Mouse (Mus musculus): Measurements from ENCODE around the gene Arhgef5. TPM values are rescaled to one million over a fixed set of nuclear protein-coding genes. Genes with fewer than 3 reads are reported as not detected.
"Not testable (repeated sequence)": the region's sequence is repeated elsewhere in the genome, so short reads cannot be mapped to it uniquely, and the experiment has no call there.

Gene Arhgef5
- polyA plus RNA-seq (2015; fragmentation: Nextera tagmentation; extraction: Ambion mirVana), result 17.0 and 19.2 TPM in 2 replicates

DNA sequence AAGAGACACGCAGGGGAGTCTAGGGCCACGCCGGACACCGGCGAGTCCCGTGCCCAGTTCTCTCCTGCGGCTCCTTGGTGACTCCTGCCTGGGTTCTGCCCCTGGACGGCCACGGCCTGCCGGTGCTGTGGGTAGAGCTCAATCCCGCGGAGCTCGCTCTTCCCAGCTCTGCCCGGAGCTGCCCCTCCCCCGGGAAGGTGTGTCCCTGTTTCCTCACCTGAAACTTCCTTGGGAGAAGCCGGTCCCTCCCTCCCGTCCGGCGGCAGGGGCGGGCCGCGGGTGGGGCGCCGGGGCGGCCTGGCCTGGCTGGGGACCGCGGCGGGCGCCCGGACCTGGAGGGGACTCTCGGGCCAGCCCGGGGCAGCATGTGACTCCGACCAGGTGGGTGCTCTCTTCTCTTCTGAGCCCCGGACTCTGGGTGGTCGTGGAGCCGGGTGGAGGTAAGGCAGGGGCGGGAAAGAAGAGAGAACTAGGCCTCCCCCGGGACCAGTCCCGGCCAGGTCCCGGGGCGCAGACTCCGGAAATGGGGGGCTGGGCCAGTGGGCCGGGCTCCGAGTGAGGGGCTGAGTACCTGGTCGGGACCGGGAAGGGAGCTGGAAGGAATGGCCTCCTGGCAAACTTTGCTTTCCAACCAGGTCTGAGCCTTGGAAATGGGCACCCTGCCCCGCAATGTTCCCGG is at the start of gene Arhgef5:
TSS of gene Arhgef5 (plus strand) at position 220 of the 679 bp plus-strand sequence.
- no peaks in the 10 kb centered on the region for H3K36me3 ChIP-seq (ENCODE audit: insufficient read depth, low read length)
- peak within 1 kb of the TSS; percentile 87 for H3K27ac ChIP-seq (ENCODE audit: low read length)
- ATAC-seq (ENCODE audit: low FRiP score, low TSS enrichment), result peak; percentile 94
- H3K27me3 ChIP-seq (ENCODE audit: insufficient read depth, low read length), result no peaks in the 10 kb centered on the region
- under 1% methylated on average over 44 of the region's 48 CpGs for WGBS
- peak within 1 kb of the TSS; percentile 77 for H3K4me3 ChIP-seq (ENCODE audit: low read length)
- H3K4me2 ChIP-seq (replicated peaks; ENCODE audit: low read depth, low read length), result peak within 1 kb of the TSS; percentile 73
- H3K9ac ChIP-seq (replicated peaks; ENCODE audit: low read length), result peak within 1 kb of the TSS; percentile 94
- H3K9me3 ChIP-seq (ENCODE audit: low read length), result no peaks in the 10 kb centered on the region
- peaks cover 15% of the 10 kb centered on the region for H3K4me1 ChIP-seq (ENCODE audit: insufficient read depth, low read length)

DNA sequence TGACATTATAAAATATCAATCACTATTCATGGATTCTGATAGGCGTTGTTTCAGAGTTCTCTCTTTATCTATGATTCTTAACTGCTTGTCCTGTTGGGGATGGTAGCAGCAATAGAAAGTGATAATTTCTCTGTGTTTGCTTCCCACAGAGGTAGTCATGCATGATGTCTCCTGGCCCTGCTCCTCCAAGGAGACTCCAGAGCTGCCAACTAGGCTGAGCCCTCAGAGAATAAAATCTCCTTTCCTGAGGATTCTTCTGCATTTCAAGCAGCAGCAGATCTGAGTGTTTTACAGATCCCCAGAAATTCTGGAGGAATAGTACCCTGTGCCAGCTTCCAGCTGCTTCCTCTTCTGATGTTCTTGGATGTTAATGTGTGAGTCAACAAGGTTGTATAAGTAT is 34.1 kb upstream of the Arhgef5 start, which contains the start of gene Olfr47:
TSS of gene Olfr47 (plus strand) at position 275 of the 400 bp plus-strand sequence.
- not testable (repeated sequence) for ATAC-seq (ENCODE audit: low FRiP score, low TSS enrichment); H3K36me3 ChIP-seq (ENCODE audit: insufficient read depth, low read length); H3K4me1 ChIP-seq (ENCODE audit: insufficient read depth, low read length); H3K9me3 ChIP-seq (ENCODE audit: low read length); H3K4me2 ChIP-seq (replicated peaks; ENCODE audit: low read depth, low read length); H3K9ac ChIP-seq (replicated peaks; ENCODE audit: low read length); H3K27me3 ChIP-seq (ENCODE audit: insufficient read depth, low read length); H3K4me3 ChIP-seq (ENCODE audit: low read length); H3K27ac ChIP-seq (ENCODE audit: low read length)
- 76% methylated on average over 1 of the region's 1 CpGs for WGBS

DNA sequence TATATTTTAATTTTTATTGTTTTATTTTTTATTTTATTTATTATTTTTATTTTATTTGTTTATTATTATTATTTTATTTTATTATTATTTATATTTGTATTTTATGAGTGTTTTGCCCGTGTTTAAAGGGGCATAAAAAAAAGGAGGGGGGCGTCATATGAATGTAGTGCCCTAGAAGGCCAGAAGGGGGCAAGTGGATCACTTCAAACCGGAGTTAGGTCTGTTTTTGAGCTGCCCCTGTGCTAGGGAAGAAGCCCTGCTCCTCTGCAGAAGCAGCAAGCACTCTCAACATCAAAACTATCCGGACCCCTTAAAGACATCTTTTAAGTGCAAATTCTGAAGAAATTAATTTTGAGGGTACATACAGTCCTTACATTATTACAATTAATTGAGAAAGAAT is 23.3 kb upstream of the Arhgef5 start:
- Histone ChIP-seq H3K4me2 (replicated peaks; ENCODE audit: low read depth, low read length) (no peak overlapping the region), H3K4me3 (ENCODE audit: low read length) (no peak overlapping the region), H3K27me3 (ENCODE audit: insufficient read depth, low read length) (no peaks in the 10 kb centered on the region), H3K9ac (replicated peaks; ENCODE audit: low read length) (no peak overlapping the region), H3K27ac (ENCODE audit: low read length) (no peak overlapping the region), H3K36me3 (ENCODE audit: insufficient read depth, low read length) (no peaks in the 10 kb centered on the region), H3K9me3 (ENCODE audit: low read length) (no peaks in the 10 kb centered on the region), H3K4me1 (ENCODE audit: insufficient read depth, low read length) (no peaks in the 10 kb centered on the region)
- WGBS, result 18% methylated on average over 4 of the region's 4 CpGs
- ATAC-seq (ENCODE audit: low FRiP score, low TSS enrichment), result no peak

DNA sequence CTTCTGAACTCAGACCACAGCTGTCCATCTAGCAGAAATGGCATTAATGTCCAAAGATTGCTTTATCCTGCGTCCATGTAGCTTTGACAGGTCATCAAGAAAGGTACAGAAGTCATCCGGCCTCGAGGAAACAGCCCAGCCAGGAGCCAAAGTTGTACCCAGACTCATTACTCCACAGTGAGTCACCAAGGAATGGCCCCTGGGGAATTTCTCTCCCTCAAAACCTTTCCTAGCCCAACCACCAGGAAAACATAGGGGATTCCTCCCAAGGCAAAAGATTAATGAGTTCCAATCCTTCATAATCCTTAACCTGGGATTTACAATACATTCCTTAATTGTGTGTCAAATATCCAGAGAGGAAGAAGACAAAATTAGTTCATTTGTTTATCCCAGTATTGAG is 18.0 kb upstream of the Arhgef5 start:
- no peaks in the 10 kb centered on the region for H3K36me3 ChIP-seq (ENCODE audit: insufficient read depth, low read length)
- no peak for ATAC-seq (ENCODE audit: low FRiP score, low TSS enrichment)
- H3K9ac ChIP-seq (replicated peaks; ENCODE audit: low read length), result no peak overlapping the region
- H3K4me1 ChIP-seq (ENCODE audit: insufficient read depth, low read length), result no peaks in the 10 kb centered on the region
- WGBS, result 49% methylated on average over 3 of the region's 3 CpGs
- H3K4me3 ChIP-seq (ENCODE audit: low read length), result no peak overlapping the region
- no peaks in the 10 kb centered on the region for H3K9me3 ChIP-seq (ENCODE audit: low read length)
- no peaks in the 10 kb centered on the region for H3K27me3 ChIP-seq (ENCODE audit: insufficient read depth, low read length)
- H3K4me2 ChIP-seq (replicated peaks; ENCODE audit: low read depth, low read length), result no peak overlapping the region
- no peak overlapping the region for H3K27ac ChIP-seq (ENCODE audit: low read length)

DNA sequence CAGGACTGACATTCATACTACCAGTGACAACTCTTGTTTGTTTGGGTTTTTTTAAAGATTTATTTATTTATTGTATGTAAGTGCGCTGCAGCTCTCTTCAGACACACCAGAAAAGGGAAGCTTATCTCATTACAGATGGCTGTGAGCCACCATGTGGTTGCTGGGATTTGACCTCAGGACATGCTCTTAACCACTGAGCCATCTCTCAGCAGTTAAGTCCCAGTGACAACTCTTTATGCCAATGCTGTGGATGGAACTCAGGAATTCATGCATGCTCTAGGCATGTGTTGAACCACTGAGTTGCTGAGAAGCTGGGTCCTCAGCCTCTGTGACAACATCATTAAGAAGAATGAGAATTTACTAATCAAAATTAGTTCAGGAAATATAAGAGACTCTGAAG is 12.4 kb upstream of the Arhgef5 start:
- no peak overlapping the region for H3K9ac ChIP-seq (replicated peaks; ENCODE audit: low read length)
- no peaks in the 10 kb centered on the region for H3K4me1 ChIP-seq (ENCODE audit: insufficient read depth, low read length)
- H3K9me3 ChIP-seq (ENCODE audit: low read length), result no peaks in the 10 kb centered on the region
- H3K36me3 ChIP-seq (ENCODE audit: insufficient read depth, low read length), result no peaks in the 10 kb centered on the region
- ATAC-seq (ENCODE audit: low FRiP score, low TSS enrichment), result no peak
- H3K4me2 ChIP-seq (replicated peaks; ENCODE audit: low read depth, low read length), result no peak overlapping the region
- H3K27me3 ChIP-seq (ENCODE audit: insufficient read depth, low read length), result no peaks in the 10 kb centered on the region
- 75% methylated on average over 1 of the region's 1 CpGs for WGBS
- H3K4me3 ChIP-seq (ENCODE audit: low read length), result no peak overlapping the region
- no peak overlapping the region for H3K27ac ChIP-seq (ENCODE audit: low read length)

DNA sequence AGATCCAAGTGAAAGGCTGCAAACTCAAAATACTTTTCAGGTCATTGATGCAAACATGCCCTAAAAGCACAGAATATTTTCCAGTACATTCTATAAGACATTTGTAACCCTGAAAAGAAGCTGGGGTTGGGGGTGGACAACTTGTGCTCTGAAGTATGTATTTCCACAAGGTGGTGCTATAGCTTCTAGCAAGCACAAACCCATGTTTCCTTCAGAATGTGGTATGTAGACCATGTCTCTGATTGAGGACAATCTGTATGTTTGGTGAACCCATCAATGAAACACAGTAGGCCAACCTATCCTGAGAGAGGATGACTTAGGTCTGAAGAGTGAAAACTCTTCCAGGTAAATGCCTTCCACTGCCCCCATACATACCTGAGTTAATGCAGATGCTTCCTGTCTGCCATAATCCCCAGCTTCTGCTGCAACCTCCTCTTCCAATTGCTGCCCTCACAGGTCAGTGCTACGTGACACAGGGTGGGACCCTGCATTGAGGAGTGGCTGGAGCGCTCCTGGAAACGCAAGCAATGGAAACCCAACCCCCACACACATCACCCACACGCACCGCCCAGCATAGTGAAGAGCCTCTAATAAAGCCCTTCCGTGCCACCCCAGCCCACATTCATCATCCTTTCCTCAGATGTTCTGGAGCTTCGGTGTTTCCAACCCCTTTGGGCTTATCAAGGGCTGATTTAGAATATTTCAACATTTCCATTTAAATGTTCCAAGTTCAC is 11.0 kb upstream of the Arhgef5 start:
- H3K4me3 ChIP-seq (ENCODE audit: low read length), result no peak overlapping the region
- ATAC-seq (ENCODE audit: low FRiP score, low TSS enrichment), result peak; percentile 74
- no peaks in the 10 kb centered on the region for H3K4me1 ChIP-seq (ENCODE audit: insufficient read depth, low read length)
- H3K27ac ChIP-seq (ENCODE audit: low read length), result no peak overlapping the region
- H3K36me3 ChIP-seq (ENCODE audit: insufficient read depth, low read length), result no peaks in the 10 kb centered on the region
- H3K4me2 ChIP-seq (replicated peaks; ENCODE audit: low read depth, low read length), result no peak overlapping the region
- WGBS, result 51% methylated on average over 7 of the region's 7 CpGs
- H3K27me3 ChIP-seq (ENCODE audit: insufficient read depth, low read length), result no peaks in the 10 kb centered on the region
- H3K9me3 ChIP-seq (ENCODE audit: low read length), result no peaks in the 10 kb centered on the region
- H3K9ac ChIP-seq (replicated peaks; ENCODE audit: low read length), result no peak overlapping the region

DNA sequence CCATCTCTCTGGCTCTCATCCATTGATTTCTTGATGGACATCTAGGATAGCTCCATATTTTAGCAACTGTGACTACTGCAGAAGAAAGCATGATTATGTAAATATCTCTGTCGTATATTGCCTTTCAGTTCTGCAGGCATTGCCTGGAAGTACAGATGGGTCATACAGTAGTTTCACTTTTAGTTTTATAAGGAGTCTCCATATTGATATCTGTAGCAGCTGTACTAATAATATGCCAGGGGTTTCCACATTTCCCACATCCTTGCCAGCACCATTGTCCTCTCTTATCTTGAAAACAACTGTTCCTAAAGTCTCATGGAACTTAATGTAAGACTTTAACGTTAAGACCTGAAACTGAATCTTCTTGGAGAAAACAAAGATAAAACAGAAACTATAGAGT is 4.6 kb upstream of the Arhgef5 start:
- Histone ChIP-seq H3K27me3 (ENCODE audit: insufficient read depth, low read length) (no peaks in the 10 kb centered on the region), H3K36me3 (ENCODE audit: insufficient read depth, low read length) (no peaks in the 10 kb centered on the region), H3K9ac (replicated peaks; ENCODE audit: low read length) (no peak overlapping the region), H3K9me3 (ENCODE audit: low read length) (no peaks in the 10 kb centered on the region), H3K4me2 (replicated peaks; ENCODE audit: low read depth, low read length) (no peak overlapping the region), H3K4me3 (ENCODE audit: low read length) (no peak overlapping the region), H3K27ac (ENCODE audit: low read length) (no peak overlapping the region), H3K4me1 (ENCODE audit: insufficient read depth, low read length) (peaks cover 8% of the 10 kb centered on the region)
- ATAC-seq (ENCODE audit: low FRiP score, low TSS enrichment), result no peak
- WGBS, result 70% methylated on average over 2 of the region's 2 CpGs

DNA sequence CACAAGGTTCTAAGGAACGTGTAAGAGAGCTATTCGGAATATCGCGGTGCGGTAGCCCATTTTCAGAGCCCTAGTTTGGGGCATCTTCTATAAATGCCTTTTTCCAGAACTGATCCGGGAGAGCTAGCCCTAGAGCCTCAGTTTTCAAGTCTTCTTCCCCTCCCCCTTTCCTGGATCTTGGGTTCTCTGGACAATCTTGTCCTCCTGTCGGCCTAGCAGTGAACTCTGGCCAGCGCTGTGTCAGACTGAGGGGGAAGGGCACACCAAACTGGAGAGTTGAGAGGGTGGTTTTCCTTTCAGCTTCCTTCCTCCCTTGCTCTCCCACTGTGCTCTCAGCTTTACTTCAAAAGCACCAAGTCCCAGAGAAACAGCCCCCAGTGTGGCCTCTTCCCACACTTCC is 974 bp downstream of the Arhgef5 start:
- no peaks in the 10 kb centered on the region for H3K36me3 ChIP-seq (ENCODE audit: insufficient read depth, low read length)
- peak overlapping the region; percentile 94 for H3K9ac ChIP-seq (replicated peaks; ENCODE audit: low read length)
- H3K27me3 ChIP-seq (ENCODE audit: insufficient read depth, low read length), result no peaks in the 10 kb centered on the region
- H3K4me1 ChIP-seq (ENCODE audit: insufficient read depth, low read length), result peaks cover 15% of the 10 kb centered on the region
- H3K27ac ChIP-seq (ENCODE audit: low read length), result peak overlapping the region; percentile 87
- whole genome bisulfite sequencing, result 2% methylated on average over 8 of the region's 8 CpGs
- peak overlapping the region; percentile 73 for H3K4me2 ChIP-seq (replicated peaks; ENCODE audit: low read depth, low read length)
- H3K4me3 ChIP-seq (ENCODE audit: low read length), result peak overlapping the region; percentile 77
- peak; percentile 82 for ATAC-seq (ENCODE audit: low FRiP score, low TSS enrichment)
- H3K9me3 ChIP-seq (ENCODE audit: low read length), result no peaks in the 10 kb centered on the region

DNA sequence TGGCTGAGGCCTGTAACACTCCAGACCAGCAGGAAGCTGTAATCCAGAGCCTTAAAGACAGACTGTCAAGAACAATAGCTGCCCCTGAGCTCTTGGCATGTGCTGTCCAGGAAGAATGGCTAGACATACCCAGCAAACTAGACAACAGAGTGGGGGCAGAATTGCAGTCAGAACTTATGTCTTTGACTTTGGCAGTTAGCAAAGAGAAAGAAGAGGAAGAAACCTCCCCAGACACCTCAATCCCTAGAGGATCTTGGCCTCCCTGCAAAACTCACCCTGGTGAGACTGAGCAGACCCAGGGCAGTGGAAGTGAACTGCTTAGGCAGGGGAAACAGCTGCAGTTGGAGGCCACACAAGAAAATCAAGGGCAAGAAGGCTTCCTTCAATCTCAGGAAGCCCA is 7.2 kb downstream of the Arhgef5 start:
- Histone ChIP-seq H3K9ac (replicated peaks; ENCODE audit: low read length) (no peak overlapping the region), H3K4me2 (replicated peaks; ENCODE audit: low read depth, low read length) (no peak overlapping the region), H3K27me3 (ENCODE audit: insufficient read depth, low read length) (no peaks in the 10 kb centered on the region), H3K4me1 (ENCODE audit: insufficient read depth, low read length) (no peaks in the 10 kb centered on the region), H3K9me3 (ENCODE audit: low read length) (no peaks in the 10 kb centered on the region), H3K36me3 (ENCODE audit: insufficient read depth, low read length) (peaks cover 16% of the 10 kb centered on the region; the same call in 1 of the 2 replicates), H3K4me3 (ENCODE audit: low read length) (no peak overlapping the region), H3K27ac (ENCODE audit: low read length) (peak overlapping the region; percentile 39)
- peak; percentile 53; the same call in 1 of the 2 replicates for ATAC-seq (ENCODE audit: low FRiP score, low TSS enrichment)

DNA sequence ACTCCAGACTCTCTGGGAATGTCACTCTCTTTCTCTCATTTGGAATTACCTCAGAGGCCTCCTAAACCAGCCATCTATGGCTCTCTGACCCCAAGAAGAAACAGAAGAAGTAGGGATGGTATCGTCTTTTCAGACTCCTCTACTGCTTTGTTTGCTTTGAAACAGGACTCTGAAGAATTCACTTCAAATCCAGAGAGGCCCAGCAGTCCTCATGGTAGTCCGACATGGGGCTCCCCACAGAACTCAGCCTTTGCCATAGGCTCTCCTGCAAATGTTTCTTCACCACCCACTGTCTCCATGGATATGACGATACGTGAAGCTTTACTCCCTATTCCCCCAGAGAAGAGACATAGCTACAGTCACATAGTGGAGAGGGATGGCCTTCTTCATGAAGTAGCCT is 8.7 kb downstream of the Arhgef5 start:
- H3K36me3 ChIP-seq (ENCODE audit: insufficient read depth, low read length), result peaks cover 16% of the 10 kb centered on the region; the same call in 1 of the 2 replicates
- H3K4me1 ChIP-seq (ENCODE audit: insufficient read depth, low read length), result no peaks in the 10 kb centered on the region
- 45% methylated on average over 4 of the region's 4 CpGs for WGBS
- ATAC-seq (ENCODE audit: low FRiP score, low TSS enrichment), result peak; percentile 76
- no peak overlapping the region for H3K9ac ChIP-seq (replicated peaks; ENCODE audit: low read length)
- H3K9me3 ChIP-seq (ENCODE audit: low read length), result no peaks in the 10 kb centered on the region
- no peak overlapping the region for H3K4me2 ChIP-seq (replicated peaks; ENCODE audit: low read depth, low read length)
- H3K27me3 ChIP-seq (ENCODE audit: insufficient read depth, low read length), result no peaks in the 10 kb centered on the region
- H3K4me3 ChIP-seq (ENCODE audit: low read length), result no peak overlapping the region
- H3K27ac ChIP-seq (ENCODE audit: low read length), result no peak overlapping the region

Data from kidney, embryonic 16.5 days (tissue).